Mouse (Mus musculus) spleen, adult 2 months (tissue): ENCODE measurements around the gene Helt.

Experiments used
- CTCF ChIP-seq: fragments of 200-500 bp; IDR thresholded peaks from 2 replicates; pipeline ENCODE4 v1.5.1; 2011; ENCODE audit warnings: mild to moderate bottlenecking, inconsistent platforms; ENCODE audit not compliant: insufficient read depth, insufficient read length, insufficient replicate concordance; ENCODE audit errors: extremely low read depth
- POLR2A ChIP-seq: fragments of 200-500 bp; IDR thresholded peaks from 2 replicates; pipeline ENCODE4 v1.6.1; 2011; ENCODE audit warnings: low read depth, low read length, inconsistent platforms

GRCm38 (mm10) chr8:46331801-46332200 is 37.3 kb upstream of the Helt start:
- TF ChIP-seq CTCF: no peak
- no peak for TF ChIP-seq POLR2A
